Mouse (Mus musculus): Measurements from ENCODE around the gene Wrap73. TPM values are rescaled to one million over a fixed set of nuclear protein-coding genes. Genes with fewer than 3 reads are reported as not detected.

Wrap73 gene
- polyA plus RNA-seq, 1 experiment from 2014 or later: 23.1 TPM

DNA sequence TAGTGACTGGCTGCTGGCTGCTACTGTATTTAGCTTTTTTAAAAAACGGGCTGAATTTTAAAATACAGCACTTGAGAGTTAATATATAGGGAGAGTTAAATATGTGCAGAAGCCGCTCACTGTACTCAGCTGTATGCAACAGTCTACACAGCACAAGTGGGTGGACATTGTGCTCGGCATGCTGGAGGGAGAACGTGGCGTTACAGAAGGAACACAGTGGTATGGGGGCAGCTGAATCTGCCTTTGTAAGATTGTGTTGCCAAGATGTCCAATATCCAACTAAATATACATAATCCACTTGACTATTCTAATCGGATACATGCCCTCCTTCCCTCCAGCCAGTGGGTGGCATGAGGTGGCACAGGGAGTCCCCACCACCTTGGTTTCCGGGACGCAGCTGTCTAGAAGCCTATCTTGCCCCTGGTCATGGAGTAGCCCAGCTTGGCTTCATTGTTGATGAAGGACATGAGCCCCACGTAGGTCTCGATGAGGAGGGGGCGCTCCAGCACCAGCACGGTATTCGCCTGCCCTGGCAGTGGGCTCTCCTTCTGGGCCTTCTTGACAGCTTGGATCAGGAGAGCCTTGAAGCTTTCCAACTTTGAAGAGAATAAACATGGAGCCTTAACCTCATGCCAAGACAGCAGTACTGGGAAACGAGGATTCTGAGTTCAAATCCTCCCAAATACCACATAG, 15.9 kb downstream of the Wrap73 start:
- WGBS: 92% methylated on average over 14 of the region's 14 CpGs
- peaks cover 55% of the 10 kb centered on the region for H3K36me3 ChIP-seq (ENCODE audit: control insufficient read depth, insufficient read depth, low read length)
- ATAC-seq (ENCODE audit: insufficient number of reproducible peaks, insufficient read depth, low FRiP score, low read depth): no peak
- no peak overlapping the region for H3K4me3 ChIP-seq (ENCODE audit: control insufficient read depth in 1 of 2, insufficient read depth in 1 of 2, low read depth in 1 of 2, low read length in 2 of 2)
- no peak overlapping the region for H3K4me2 ChIP-seq (ENCODE audit: low read length)
- H3K27me3 ChIP-seq (ENCODE audit: control insufficient read depth, insufficient read depth, low read length): no peaks in the 10 kb centered on the region
- H3K9ac ChIP-seq (ENCODE audit: low read length): no peak overlapping the region
- peaks cover 3 to 15% of the 10 kb centered on the region in 2 experiments; a peak in 3 of 4 replicates for H3K4me1 ChIP-seq (ENCODE audit: control insufficient read depth in 2 of 2, insufficient read depth in 2 of 2, low read length in 2 of 2)
- H3K27ac ChIP-seq (replicated peaks in 1 of 2; ENCODE audit: control insufficient read depth in 1 of 2, insufficient read depth in 1 of 2, low read depth in 2 of 2, low read length in 2 of 2): no peak overlapping the region
- no peaks in the 10 kb centered on the region for H3K9me3 ChIP-seq (ENCODE audit: control insufficient read depth, low read length)

DNA sequence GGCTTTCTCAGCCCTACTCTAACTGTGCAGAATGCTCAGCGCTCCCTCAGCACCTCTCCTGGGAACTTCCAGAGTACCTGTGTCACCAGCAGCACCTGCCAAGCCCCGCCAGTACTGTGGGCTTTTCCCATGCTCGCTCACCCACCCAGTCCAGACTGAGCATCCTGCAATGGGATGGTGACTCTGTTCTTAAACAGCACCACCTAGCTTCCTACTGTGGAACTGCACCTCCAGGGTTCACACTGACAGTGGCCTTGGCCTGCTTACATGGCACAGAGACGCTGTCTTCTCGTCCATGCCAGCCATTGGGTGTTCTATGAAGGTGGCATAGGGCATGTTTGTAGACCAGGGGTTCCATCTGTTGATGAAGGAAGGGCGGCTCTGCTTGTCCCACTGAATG, 16.8 kb downstream of the Wrap73 start:
- Histone ChIP-seq H3K4me3 (ENCODE audit: control insufficient read depth in 1 of 2, insufficient read depth in 1 of 2, low read depth in 1 of 2, low read length in 2 of 2) (peak overlapping the region in 1 of 2 experiments; percentile 86; a peak in 1 of 4 replicates), H3K9me3 (ENCODE audit: control insufficient read depth, low read length) (no peaks in the 10 kb centered on the region), H3K4me1 (ENCODE audit: control insufficient read depth in 2 of 2, insufficient read depth in 2 of 2, low read length in 2 of 2) (peaks cover 3 to 15% of the 10 kb centered on the region in 2 experiments; a peak in 3 of 4 replicates), H3K27ac (replicated peaks in 1 of 2; ENCODE audit: control insufficient read depth in 1 of 2, insufficient read depth in 1 of 2, low read depth in 2 of 2, low read length in 2 of 2) (no peak overlapping the region), H3K9ac (ENCODE audit: low read length) (peak overlapping the region; percentile 86; the same call in 1 of the 2 replicates), H3K4me2 (ENCODE audit: low read length) (peak overlapping the region; percentile 82; the same call in 1 of the 2 replicates), H3K36me3 (ENCODE audit: control insufficient read depth, insufficient read depth, low read length) (peaks cover 50% of the 10 kb centered on the region), H3K27me3 (ENCODE audit: control insufficient read depth, insufficient read depth, low read length) (no peaks in the 10 kb centered on the region)
- 20% methylated on average over 6 of the region's 6 CpGs for WGBS
- ATAC-seq (ENCODE audit: insufficient number of reproducible peaks, insufficient read depth, low FRiP score, low read depth): no peak

DNA sequence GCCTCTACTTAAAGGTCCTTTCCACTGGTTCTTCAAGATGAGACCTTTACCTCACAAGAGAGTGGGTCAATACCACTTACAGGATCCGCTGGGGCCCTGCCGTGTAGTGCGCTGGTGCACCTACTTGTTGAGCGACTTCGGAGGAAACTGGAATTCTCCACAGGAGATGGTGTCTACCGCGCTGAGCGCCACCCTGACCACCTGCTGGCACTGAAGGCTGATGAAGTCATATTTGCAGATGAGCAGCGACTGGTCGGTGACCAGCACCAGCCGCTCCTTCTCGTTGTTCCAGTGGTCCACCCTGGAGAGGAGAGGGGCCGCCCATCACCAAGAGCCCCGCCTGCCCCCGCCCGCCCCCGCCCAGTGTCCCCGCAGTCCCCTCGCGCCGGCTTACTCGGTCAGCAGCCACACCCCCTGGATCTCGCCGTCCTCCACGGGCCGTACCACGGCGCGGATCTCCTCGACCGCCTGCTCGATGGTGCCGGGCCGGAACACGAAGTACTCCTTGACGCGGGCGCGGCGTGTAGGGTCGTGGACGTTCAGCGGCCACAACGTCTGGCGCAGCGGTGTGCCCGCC, 17.9 kb downstream of the Wrap73 start:
- Histone ChIP-seq H3K9me3 (ENCODE audit: control insufficient read depth, low read length) (no peaks in the 10 kb centered on the region), H3K4me2 (ENCODE audit: low read length) (peak overlapping the region; percentile 82), H3K9ac (ENCODE audit: low read length) (peak overlapping the region; percentile 86), H3K27ac (replicated peaks in 1 of 2; ENCODE audit: control insufficient read depth in 1 of 2, insufficient read depth in 1 of 2, low read depth in 2 of 2, low read length in 2 of 2) (peak overlapping the region; percentile 4 to 74; a peak in 2 of 4 replicates), H3K36me3 (ENCODE audit: control insufficient read depth, insufficient read depth, low read length) (peaks cover 39% of the 10 kb centered on the region), H3K4me1 (ENCODE audit: control insufficient read depth in 2 of 2, insufficient read depth in 2 of 2, low read length in 2 of 2) (peaks cover 3 to 15% of the 10 kb centered on the region in 2 experiments; a peak in 3 of 4 replicates), H3K27me3 (ENCODE audit: control insufficient read depth, insufficient read depth, low read length) (no peaks in the 10 kb centered on the region), H3K4me3 (ENCODE audit: control insufficient read depth in 1 of 2, insufficient read depth in 1 of 2, low read depth in 1 of 2, low read length in 2 of 2) (peak overlapping the region; percentile 59 to 86)
- 2% methylated on average over 47 of the region's 47 CpGs for WGBS
- peak; percentile 36 for ATAC-seq (ENCODE audit: insufficient number of reproducible peaks, insufficient read depth, low FRiP score, low read depth)

DNA sequence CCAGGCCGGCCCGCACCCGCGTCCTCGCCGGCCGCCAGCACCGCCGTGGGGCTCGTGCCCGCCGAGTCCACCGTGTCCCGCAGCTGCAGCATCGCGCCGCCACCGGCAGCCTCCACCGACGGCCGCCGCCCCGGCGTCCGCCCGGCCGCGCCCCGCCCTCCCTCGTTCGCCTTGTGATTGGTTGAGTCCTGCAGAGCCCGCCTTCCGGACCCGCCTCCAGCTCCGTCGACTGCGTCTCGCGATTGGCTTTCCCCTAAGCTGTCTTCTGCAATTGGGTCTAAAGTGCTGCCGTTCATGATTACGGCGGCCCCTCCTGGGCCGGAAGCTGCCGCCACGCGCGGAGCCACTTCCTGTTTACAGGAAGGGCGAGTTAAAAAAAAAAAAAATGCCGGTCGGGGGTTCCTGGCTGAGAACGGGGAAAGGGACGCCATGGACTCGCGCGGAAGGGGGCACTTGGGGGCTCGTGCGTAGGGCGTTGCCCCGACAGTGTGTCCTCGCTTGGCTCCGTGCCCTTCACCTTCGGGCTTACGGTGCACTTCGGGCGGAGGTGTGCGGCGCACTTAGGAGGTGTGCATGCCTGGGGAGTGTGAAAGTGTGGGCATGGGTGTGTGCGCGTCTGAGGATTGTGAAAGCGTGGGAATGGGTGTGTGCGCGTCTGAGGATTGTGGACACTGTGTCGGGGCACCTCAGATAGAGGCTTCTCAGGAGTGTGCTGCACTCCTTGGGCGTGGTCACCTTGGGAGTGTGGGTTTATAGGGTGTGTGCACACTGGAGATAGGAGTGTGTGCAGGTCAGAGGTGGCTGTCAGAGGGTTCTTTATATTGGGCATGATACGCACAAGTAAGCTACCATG, 18.6 kb downstream of the Wrap73 start, which contains the start of gene Tprgl:
TSS of gene Tprgl (minus strand) at position 129 of the 853 bp plus-strand sequence.
- under 1% methylated on average over 75 of the region's 75 CpGs for WGBS
- no peaks in the 10 kb centered on the region for H3K9me3 ChIP-seq (ENCODE audit: control insufficient read depth, low read length)
- peaks cover 3 to 15% of the 10 kb centered on the region in 2 experiments; a peak in 3 of 4 replicates for H3K4me1 ChIP-seq (ENCODE audit: control insufficient read depth in 2 of 2, insufficient read depth in 2 of 2, low read length in 2 of 2)
- ATAC-seq (ENCODE audit: insufficient number of reproducible peaks, insufficient read depth, low FRiP score, low read depth): peak; percentile 94
- H3K9ac ChIP-seq (ENCODE audit: low read length): peak within 1 kb of the TSS; percentile 86
- H3K4me3 ChIP-seq (ENCODE audit: control insufficient read depth in 1 of 2, insufficient read depth in 1 of 2, low read depth in 1 of 2, low read length in 2 of 2): peak within 1 kb of the TSS; percentile 86 to 97
- peaks cover 33% of the 10 kb centered on the region for H3K36me3 ChIP-seq (ENCODE audit: control insufficient read depth, insufficient read depth, low read length)
- peak within 1 kb of the TSS; percentile 82 for H3K4me2 ChIP-seq (ENCODE audit: low read length)
- peak within 1 kb of the TSS; percentile 70 to 74 for H3K27ac ChIP-seq (replicated peaks in 1 of 2; ENCODE audit: control insufficient read depth in 1 of 2, insufficient read depth in 1 of 2, low read depth in 2 of 2, low read length in 2 of 2)
- no peaks in the 10 kb centered on the region for H3K27me3 ChIP-seq (ENCODE audit: control insufficient read depth, insufficient read depth, low read length)

DNA sequence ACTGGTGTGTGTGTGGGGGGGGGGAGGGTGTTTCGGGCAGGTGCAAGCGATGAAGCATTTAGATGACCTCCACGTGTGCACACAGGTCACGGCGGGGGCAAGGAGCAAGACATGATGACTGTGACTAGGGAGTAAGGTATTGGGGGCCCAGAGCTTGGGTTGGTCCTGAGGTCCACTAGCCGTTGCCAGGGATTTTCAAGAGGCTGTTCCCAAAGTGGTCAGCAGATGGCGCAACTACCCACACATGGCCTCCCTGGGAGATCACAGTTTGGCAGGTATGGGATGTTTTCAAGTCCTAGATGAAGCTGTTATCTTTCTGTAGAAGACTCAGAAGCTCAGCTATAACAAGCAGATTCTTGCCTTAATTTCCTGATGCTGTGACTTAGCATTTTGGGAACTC, 21.1 kb downstream of the Wrap73 start:
- Histone ChIP-seq H3K36me3 (ENCODE audit: control insufficient read depth, insufficient read depth, low read length) (peaks cover 7% of the 10 kb centered on the region), H3K27me3 (ENCODE audit: control insufficient read depth, insufficient read depth, low read length) (no peaks in the 10 kb centered on the region), H3K9me3 (ENCODE audit: control insufficient read depth, low read length) (no peaks in the 10 kb centered on the region), H3K9ac (ENCODE audit: low read length) (no peak overlapping the region), H3K4me3 (ENCODE audit: control insufficient read depth in 1 of 2, insufficient read depth in 1 of 2, low read depth in 1 of 2, low read length in 2 of 2) (no peak overlapping the region), H3K4me1 (ENCODE audit: control insufficient read depth in 2 of 2, insufficient read depth in 2 of 2, low read length in 2 of 2) (peaks cover 3 to 18% of the 10 kb centered on the region in 2 experiments; a peak in 3 of 4 replicates), H3K4me2 (ENCODE audit: low read length) (no peak overlapping the region), H3K27ac (replicated peaks in 1 of 2; ENCODE audit: control insufficient read depth in 1 of 2, insufficient read depth in 1 of 2, low read depth in 2 of 2, low read length in 2 of 2) (no peak overlapping the region)
- ATAC-seq (ENCODE audit: insufficient number of reproducible peaks, insufficient read depth, low FRiP score, low read depth): no peak
- 14% methylated on average over 7 of the region's 7 CpGs for WGBS

DNA sequence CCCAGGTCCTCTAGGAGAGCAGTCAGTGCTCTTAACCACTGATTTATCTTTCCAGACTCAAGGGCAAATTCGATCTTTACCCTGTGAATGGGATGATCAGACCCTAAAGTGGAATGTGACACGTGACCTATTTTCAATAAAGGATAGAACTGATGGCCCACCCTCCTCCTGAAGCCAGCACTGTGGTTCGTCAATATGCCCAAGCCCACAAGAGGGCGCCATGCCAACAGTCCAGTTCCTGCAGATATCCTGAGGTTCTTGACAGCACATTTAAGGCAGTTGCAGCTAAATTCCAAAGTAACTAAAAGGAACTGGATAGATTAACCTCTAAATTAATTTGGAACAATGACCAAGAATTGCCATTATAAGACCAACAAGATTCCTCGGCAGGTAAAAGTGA, 24.9 kb downstream of the Wrap73 start:
- Histone ChIP-seq H3K4me3 (ENCODE audit: control insufficient read depth in 1 of 2, insufficient read depth in 1 of 2, low read depth in 1 of 2, low read length in 2 of 2) (no peak overlapping the region), H3K27me3 (ENCODE audit: control insufficient read depth, insufficient read depth, low read length) (peaks cover 36% of the 10 kb centered on the region), H3K9me3 (ENCODE audit: control insufficient read depth, low read length) (no peaks in the 10 kb centered on the region), H3K9ac (ENCODE audit: low read length) (no peak overlapping the region), H3K36me3 (ENCODE audit: control insufficient read depth, insufficient read depth, low read length) (no peaks in the 10 kb centered on the region), H3K4me2 (ENCODE audit: low read length) (no peak overlapping the region), H3K4me1 (ENCODE audit: control insufficient read depth in 2 of 2, insufficient read depth in 2 of 2, low read length in 2 of 2) (peaks cover 6 to 21% of the 10 kb centered on the region in 2 experiments; a peak in 2 of 4 replicates), H3K27ac (replicated peaks in 1 of 2; ENCODE audit: control insufficient read depth in 1 of 2, insufficient read depth in 1 of 2, low read depth in 2 of 2, low read length in 2 of 2) (no peak overlapping the region)
- 21% methylated on average over 5 of the region's 5 CpGs for WGBS
- no peak for ATAC-seq (ENCODE audit: insufficient number of reproducible peaks, insufficient read depth, low FRiP score, low read depth)

DNA sequence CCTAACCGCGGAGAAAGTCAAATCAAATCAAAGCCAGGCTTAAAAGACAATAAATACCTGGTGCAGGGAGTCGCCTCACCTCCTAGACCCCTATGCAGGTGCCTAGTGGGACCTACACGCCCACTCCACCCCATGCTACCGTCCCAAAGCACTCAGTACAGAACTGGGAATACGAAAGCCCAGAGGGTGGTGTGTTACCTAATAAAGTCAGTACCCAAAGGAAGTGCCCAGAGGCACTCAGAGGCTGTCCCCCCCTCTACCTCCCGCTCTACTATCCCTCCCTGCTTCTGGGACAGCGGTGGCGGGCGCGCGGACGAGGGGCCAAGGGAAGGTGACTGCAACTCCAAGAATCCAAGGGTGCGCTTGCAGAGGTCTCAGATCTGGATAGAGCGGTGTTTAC, 27.8 kb downstream of the Wrap73 start:
- ATAC-seq (ENCODE audit: insufficient number of reproducible peaks, insufficient read depth, low FRiP score, low read depth): peak; percentile 3; the same call in 1 of the 2 replicates

More for the DNA sequence above, 27.8 kb downstream of the Wrap73 start:
- Histone ChIP-seq H3K9ac (ENCODE audit: low read length) (peak overlapping the region; percentile 48; the same call in 1 of the 2 replicates), H3K4me2 (ENCODE audit: low read length) (peak overlapping the region; percentile 79), H3K4me1 (ENCODE audit: control insufficient read depth in 2 of 2, insufficient read depth in 2 of 2, low read length in 2 of 2) (peaks cover 8 to 21% of the 10 kb centered on the region in 2 experiments; a peak in 2 of 4 replicates), H3K27me3 (ENCODE audit: control insufficient read depth, insufficient read depth, low read length) (peaks cover 57% of the 10 kb centered on the region), H3K9me3 (ENCODE audit: control insufficient read depth, low read length) (no peaks in the 10 kb centered on the region), H3K27ac (replicated peaks in 1 of 2; ENCODE audit: control insufficient read depth in 1 of 2, insufficient read depth in 1 of 2, low read depth in 2 of 2, low read length in 2 of 2) (no peak overlapping the region), H3K4me3 (ENCODE audit: control insufficient read depth in 1 of 2, insufficient read depth in 1 of 2, low read depth in 1 of 2, low read length in 2 of 2) (peak overlapping the region; percentile 47 to 48), H3K36me3 (ENCODE audit: control insufficient read depth, insufficient read depth, low read length) (no peaks in the 10 kb centered on the region)
- under 1% methylated on average over 15 of the region's 15 CpGs for WGBS
